Mouse (Mus musculus): ENCODE data around the gene Tcf7l1.

Tcf7l1 gene

DNA sequence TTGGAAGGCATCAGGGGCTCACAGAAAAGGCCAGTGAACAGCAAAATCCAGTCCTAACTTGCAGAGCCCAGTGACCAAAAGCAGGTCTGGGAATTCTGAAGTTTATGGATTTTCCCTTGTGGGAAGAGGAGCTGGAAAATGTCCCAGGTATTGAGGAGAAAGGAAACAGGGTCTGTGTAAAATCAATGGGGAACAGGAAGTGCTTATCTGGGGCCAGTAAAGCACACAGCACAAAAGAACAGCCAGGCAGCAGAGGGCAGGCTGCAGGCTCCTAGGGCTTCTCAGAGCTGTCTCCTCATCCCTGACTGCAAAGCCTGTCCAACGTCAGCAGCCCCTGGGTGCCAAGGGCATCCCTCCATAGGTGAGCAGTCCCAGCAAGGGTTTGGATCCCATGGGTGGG, 126.1 kb downstream of the Tcf7l1 start:
- DNase-seq (ENCODE audit: low read depth, low spot score): no peak

DNA sequence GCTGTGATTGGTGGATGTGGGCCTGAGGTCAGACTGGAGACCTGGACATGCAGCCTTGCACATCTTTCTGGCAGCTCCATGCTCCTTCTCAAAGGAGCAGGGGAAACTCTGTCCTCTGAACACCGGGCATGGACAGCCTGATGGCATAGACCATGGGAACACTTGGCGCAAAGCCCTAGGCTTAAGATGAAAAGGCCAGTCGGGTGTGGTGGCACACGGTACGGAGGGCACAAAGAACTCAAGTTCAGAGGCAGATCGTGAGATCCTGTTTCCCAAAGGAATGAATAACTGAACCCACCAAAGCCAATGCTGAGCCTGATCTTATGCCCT, 128.7 kb downstream of the Tcf7l1 start:
- no peak for DNase-seq (ENCODE audit: low read depth, low spot score)

DNA sequence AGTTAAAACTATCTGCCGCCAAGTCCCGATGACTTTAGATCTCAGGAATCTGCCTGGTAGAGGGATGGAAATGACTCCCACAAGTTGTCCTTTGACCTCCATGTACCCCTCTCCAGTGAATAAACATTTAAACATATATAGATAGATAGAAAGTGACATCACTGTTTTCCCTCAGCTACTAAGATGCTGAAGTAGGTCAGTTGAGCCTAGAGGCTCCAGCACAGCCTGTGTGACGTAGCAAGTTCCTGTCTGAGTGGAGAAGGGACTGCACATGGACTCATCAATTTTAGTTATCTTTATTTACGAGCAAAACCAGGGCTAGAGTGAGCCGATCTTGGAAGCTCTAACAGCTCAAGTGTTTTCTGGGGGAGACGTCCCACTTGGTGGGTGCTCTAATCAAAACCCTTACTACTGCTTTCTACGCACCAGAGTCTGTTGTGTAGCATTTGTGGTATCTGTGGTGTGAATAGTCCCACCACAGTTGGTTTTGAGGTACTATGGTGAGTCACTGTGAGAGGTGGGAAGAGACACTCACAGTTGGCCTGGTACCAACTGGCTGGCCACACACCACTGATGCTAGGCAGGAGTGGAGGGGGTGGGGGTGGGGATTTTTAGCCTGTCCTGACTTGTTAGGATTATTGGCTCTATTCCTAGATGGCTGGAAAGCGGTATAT, 129.2 kb downstream of the Tcf7l1 start:
- peak; percentile 57 for DNase-seq (ENCODE audit: low read depth, low spot score)

DNA sequence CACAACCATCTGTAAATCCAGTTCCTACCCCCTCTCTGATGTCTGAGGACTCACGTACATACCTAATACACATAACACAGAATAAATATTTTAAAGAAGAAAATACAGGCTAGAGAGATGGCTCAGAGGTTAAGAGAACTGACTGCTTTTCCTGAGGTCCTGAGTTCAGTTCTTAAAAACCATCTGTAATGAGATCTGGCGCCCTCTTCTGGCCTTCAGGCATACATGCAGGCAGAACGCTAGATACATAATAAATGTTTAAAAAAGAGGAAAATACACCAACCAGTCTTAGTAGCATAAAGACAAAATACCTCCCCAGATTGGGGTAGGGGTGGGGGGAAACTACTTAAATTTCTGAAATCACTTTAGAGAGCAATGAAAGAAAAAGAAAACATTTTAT, 131.0 kb downstream of the Tcf7l1 start:
- DNase-seq (ENCODE audit: low read depth, low spot score): peak; percentile 58

DNA sequence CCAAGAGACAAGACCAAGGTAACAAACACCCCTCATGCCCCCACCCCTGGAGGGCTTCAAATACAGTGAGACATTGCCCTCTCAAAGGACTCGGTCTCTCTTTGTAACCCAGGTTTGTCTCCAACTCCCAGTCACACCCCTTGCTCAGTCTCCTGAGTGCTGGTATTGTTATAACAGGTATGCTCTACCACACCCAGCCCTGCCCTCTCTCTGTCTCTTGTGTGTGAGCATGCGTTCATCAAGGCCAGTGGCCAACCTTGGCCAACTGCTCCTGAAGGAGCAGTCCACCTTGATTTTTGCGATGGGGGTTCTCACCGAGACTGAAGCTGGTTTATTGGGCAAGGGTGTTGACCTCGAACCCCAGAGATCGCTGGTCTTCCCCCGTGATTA, 133.0 kb downstream of the Tcf7l1 start:
- DNase-seq (ENCODE audit: low read depth, low spot score): no peak

DNA sequence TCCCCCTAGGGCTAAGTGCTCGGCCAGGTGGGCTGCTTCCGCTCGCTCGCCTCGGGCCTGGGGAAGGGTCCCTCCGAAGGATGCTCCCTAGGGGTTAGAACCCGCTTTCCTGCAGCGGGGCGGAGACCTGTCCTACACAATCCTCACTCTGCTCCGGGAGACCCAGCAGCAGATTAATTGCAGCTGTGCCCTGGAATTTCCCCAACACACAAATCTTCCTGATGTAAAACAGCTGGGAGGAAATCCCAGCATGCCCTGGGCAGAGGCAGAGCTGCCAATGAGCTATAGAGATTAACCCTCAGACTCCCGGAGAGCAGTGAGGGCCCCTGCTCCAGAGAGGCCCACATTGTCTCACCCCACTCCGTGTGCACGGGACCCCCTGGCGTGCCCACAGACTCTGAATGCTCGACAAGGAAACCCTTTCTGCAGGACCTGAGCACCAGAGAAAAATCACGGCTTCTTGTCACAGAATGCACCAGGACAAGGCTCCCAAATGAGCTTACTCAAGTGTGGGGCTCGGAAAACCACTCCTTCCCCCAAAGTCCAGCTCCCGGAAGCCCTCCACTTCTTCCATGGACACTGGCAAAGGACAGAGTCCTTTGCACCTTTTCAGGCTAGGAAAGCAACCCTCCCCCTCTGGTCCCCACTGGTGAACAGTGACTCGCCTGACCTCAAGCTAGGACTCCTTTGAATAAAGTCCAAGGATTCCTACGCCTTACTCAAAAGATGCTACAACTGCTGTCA, 133.6 kb downstream of the Tcf7l1 start:
- peak; percentile 64 for DNase-seq (ENCODE audit: low read depth, low spot score)

DNA sequence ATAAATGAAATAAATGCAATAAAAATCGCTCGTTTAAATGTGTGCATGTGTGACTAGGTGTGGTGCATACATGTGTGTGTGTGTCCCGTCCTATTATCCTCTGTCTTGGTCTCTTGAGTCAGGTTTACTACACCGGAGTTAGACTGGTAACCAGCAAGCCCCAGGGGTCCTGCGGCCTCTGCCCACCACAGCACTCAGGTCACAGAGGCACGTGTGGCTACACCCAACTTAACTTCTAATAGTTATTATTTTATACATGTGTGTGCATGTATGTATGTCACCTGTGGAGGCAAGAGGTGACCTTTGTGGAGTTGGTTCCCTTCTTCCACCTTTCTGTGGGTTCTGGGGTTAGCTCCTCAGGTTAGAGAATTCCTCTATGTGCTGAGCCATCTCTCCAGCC, 134.7 kb downstream of the Tcf7l1 start:
- DNase-seq (ENCODE audit: low read depth, low spot score): no peak

DNA sequence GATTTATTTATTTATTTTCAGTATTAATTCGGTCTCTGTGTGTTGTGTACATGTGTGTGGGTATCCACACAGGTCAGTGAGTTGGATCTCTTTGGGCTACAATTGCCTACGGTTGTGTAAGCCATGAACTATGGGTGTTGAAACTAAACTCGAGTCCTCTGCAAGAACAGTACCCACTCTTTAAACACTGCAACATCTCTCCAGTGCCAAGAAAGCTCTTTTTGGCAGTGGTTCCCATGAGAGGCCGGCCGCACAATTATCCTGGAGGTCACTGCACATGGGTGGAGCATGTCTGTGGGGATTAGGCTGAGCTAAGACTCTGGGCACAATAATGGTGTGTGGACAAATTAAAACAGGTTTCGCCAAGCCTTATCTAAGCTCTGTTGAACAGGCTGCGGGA, 135.6 kb downstream of the Tcf7l1 start:
- no peak for DNase-seq (ENCODE audit: low read depth, low spot score)

DNA sequence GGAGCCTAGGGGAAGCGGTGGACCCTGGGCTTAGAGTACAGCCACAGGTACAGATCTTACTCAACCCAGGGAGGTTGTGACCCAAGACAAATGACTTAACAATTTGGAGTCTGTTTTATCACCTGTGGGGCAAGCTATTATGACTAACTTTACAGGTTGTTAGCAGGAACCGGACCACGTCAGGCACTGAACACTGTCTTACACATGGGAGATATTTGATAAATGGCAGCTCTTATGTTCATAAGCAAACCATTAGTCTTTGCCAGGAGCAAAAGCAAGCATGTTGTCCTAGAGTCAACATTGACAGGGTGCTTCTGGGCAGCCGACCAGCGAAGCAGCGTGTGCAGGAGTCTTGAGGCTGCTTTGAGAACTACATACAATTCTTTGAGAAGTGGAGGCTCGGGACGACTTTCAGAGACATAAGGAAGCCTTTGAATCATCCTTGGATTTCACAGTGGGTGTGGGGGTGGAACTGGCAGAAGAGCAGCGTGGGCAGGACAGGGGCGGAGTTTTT, 138.7 kb downstream of the Tcf7l1 start:
- DNase-seq (ENCODE audit: low read depth, low spot score): peak; percentile 89

DNA sequence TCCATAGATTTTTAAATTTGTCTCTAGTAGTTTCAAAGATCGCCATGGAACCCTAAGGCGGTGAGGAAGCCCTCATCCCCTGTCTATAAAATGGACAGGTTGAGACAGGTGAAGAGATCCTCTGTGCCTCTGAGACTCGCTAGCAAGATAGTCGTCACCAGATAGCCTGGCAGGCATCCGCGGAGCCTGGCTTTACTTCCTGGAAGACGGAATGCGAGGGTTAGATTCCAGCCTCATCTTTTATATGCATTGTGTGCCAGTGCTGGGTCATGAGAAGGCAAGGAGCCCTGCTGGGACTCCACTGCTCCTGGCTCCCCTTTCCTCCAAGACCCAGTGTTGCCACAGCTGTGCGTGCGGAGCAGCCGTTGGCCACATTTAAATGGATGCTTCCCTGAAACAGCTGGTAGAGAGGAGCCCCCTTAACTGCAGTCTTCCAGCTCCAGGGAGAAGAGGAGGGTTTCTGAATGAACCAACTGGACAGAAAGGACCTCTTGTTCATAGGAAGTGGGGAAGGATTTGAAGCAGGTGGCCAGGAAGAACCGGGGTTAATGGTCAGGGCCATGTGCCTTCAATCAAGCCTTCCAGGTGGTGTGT, 141.0 kb downstream of the Tcf7l1 start:
- DNase-seq (ENCODE audit: low read depth, low spot score): no peak

DNA sequence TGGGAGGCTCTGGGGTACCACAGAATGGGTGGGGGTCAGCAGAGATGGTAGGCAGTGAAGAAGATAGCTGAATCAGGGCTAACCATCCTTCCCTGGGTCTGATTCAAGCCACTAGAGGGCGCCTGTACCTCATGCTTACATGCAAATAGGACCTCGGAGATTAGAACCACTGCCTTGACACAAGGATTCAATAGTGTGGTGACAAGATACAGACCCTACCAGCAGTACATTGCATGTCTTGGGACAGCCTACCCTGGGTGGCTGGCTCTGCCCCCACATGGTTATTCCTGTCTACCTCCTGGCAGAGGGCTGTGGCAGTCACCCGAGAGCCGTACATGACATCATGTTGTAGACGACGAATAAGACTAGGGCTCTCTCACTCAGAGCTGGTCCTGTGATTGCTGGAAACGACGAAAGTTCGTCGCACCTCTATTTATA, 141.7 kb downstream of the Tcf7l1 start:
- DNase-seq (ENCODE audit: low read depth, low spot score): peak; percentile 87

DNA sequence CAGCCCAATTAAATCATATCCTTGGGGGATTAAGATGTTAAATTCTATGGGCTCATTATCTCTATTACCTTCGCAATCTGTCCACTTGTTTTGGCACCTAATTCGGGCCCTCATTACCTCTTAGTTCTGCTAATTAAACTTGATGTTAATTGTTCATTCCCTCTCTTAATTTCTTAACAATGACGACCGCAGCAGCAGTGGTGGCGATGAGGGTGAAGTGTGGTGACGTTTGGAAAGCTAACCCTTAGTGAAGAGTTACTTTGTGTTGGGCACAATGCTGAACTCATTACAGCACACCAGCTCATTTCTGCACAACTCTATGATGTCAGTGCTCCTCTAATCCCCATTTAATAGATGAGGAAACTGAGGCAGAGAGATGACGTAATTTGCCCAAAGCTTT, 143.7 kb downstream of the Tcf7l1 start:
- DNase-seq (ENCODE audit: low read depth, low spot score): no peak

DNA sequence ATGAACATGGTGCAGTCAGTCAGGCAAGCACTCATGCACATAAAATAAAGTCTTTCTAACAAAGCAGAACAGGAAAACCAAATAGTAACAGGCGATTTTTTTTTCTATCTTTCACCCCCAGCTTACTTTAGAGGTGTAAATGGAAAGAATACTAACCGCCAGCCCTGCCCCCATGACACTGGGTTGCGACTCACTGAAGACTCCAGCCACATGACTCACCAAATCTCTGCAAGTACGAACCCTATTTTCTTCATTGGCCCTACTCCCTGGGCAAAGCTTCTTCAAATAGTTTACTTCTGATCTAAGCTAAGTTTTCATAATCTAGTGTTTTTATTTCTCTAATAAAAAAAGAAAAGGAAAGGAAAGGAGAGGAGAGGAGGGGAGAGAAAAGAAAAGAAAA, 144.5 kb downstream of the Tcf7l1 start:
- DNase-seq (ENCODE audit: low read depth, low spot score): no peak

DNA sequence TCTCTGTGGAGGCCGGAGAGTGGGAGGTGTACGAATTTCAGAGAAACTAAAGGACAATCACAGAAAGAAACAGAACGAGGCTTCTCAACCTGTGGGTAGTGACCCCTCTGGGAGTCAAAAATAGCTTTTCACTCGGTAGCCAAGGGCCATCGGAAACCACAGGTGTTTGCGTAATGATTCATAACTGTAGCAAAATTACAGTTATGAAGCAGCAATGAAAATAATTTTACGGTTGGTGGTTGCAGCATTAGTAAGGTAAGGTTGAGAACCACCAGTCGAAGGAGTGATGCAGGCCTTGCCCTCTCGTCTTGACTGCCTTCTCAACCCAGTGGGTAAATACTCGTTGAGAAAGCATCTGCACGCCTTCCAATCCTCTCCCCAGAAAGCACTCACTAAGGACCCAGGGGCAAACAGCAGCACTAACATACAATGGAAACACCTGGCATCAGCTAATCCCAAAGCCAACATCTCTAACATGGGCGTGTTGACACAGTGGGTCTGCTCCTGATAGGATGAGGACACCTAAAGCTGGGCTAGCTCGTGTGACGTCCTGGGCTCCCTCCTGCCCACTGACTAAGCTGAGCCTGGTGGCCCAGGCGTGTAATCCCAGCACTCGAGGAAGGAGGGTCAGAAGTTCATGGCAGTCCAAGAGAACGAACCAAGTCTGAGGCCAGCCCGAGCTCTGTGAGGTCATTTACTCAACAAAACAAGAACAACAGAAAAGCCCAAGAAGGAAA, 147.7 kb downstream of the Tcf7l1 start:
- DNase-seq (ENCODE audit: low read depth, low spot score): no peak

DNA sequence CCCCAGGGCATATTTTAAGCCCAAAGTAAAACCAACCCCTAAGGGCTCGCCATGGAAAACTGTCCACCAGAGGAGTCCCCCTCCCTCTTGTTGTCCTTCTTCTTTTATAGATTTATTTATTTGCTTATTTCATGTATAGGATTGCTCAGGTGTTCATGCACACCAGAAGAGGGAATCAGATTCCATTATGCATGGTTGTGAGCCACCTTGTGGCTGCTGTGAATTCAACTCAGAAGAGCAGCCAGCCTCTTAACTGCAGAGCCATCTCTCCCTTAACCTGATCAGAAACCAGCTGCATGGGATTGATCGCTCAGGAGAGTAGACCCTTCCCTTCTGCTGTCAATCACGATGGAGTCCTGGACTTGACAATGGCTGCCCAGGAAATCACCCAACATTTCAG, 152.1 kb downstream of the Tcf7l1 start:
- no peak for DNase-seq (ENCODE audit: low read depth, low spot score)

DNA sequence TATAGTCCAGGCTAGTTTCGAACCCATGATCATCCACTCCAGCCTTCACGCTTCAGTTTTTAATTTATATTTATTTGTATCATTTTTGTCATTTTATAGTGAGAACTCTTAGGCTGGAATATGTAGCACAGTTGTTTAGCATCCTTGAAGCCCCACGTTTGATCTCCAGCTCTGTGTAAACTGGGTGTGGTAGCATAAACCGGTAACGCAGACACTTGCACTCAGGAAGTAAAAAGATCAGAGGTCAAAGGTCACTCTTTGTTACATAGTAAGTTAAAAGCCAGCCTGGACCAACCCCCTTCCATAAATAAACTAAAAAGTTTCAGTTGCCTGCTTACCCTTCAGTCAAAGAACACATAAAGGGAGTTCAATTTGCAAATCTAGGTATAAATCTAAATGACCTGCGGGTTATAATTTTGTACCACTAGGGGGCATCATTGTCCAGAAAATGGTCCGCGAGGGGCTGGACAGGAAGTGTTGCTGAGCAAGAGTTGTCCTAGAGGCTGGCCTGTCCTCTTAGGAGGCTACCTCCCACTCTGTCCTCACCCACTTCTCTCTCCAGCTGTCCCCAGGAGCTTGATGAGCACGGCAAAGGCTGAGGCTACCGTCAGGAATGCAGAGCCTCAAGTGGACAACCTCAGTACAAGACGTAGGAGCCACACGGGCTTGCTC, 153.2 kb downstream of the Tcf7l1 start:
- DNase-seq (ENCODE audit: low read depth, low spot score): peak; percentile 69

DNA sequence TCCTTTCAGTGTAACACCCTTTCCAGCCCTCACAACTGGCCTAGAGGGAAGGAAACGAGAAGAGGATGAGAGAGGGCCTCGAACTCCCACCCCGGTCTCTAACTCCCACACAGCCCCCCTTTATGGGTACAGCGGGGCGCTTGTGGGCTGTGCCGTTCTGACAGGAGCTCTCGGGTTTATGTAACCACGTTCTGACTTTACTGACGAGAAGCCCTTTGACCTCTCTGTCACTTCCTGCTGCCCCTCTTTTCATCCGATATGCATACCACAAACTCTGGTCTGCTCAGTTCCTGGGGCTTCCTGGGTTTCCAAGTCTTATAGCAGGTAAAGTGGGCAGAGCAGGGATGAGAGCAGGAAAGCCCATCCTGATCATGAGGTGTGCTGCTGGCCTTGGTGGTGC, 154.7 kb downstream of the Tcf7l1 start:
- DNase-seq (ENCODE audit: low read depth, low spot score): no peak

DNA sequence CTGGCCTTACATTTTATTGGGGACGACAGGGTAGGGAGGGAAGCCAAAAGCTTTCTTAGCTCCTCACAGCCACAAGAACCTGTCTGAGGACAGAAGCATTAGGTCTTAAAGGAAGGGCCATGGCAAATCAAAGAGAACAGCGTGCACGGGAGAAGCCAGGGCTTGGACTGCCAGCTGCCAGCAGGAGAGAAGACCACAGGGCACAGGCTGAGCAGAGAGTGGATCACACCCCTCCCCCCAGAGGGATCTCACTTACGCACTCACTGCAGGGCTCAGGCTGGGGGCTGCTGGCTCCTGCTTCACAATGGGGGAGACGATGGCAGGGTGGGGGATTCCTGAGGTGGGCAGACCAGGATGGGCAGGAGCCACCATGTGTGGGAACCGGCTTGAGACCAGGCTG, 157.4 kb downstream of the Tcf7l1 start:
- no peak for DNase-seq (ENCODE audit: low read depth, low spot score)

DNA sequence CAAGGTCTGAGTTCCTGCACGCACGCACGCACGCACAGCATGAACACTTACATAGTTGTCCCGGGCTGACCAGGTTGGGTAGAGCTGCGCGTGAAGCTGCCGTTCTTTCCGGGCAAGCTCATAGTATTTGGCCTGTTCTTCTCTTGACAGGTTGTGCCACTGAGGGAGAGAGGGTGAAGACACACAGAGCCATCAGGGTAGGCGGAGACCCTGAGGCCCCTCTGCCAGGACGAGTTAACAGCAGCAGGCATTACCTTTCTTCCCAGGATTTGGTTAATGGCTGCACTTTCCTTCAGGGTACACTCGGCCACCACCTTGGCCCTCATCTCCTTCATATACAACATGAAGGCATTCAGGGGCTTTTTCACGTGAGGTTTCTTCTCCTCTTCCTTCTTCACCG, 158.1 kb downstream of the Tcf7l1 start:
- DNase-seq (ENCODE audit: low read depth, low spot score): no peak

DNA sequence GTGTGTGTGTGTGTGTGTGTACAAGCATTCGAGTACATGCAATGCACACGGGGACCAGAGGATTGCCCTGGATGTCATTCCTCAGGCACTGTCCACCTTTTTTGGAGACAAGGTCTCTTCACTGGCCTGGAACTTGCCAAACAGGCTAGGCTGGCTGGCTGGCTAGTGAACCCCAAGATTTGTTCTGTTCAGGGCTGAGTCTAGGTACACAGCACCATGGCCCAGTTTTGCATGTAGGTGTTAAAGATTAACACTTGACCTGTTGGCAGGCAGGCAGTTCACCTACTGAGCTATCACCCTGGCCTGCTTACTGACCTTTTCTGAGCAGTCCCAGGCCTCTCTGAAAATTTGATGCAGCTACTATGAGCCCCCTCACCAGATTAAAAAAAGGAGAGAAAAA, 158.7 kb downstream of the Tcf7l1 start:
- DNase-seq (ENCODE audit: low read depth, low spot score): no peak

DNA sequence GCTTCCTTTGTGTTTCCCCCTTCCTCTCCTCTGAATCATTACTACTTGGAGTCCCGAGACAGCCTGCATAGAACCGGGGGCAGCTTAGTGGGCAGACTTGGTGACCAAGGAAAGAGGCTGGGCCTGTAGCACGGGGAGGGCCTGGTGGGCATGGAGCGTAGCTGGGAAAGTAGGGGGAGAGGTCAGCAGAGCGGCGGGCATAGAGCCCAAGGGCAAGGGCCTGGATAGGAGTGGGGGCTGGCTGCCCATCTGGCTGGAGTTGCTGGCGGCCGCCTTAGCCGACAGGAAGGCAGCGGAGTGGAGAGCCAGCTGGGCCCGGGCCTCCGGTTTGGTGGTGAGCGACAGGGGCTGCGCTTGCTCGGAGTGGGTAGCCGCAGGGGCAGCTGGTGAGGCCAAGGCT, 161.8 kb downstream of the Tcf7l1 start:
- DNase-seq (ENCODE audit: low read depth, low spot score): no peak

DNA sequence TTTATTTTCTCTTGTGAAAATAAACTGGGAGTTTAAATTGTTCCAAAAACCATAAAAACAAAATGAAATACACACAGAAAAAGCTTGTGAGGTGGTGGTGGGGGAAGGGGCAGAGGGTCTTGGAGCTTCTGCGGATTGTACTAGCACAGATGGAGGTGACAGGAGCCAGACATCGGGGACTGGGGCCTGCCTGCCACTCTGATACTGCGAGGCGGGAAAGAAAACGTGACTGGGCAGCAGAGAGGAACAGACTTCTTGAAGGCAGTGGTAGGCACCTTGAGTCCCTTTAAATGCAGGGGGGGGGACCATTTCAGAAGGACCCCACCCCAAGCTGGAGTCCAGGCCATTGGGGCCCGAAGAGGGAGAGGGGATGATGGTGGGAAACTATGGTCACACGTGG, 162.7 kb downstream of the Tcf7l1 start:
- DNase-seq (ENCODE audit: low read depth, low spot score): no peak
